Mouse (Mus musculus): ENCODE data around the gene Raet1e. TPM values are rescaled to one million over a fixed set of nuclear protein-coding genes. Genes with fewer than 3 reads are reported as not detected.
A peak's percentile ranks its signal among the peaks of the same experiment; 100 is the strongest.
"Not testable (repeated sequence)": the region's sequence is repeated elsewhere in the genome, so short reads cannot be mapped to it uniquely, and the experiment has no call there.

Gene Raet1e
- polyA plus RNA-seq, 1 experiment from 2014 or later, result 2.3 TPM

DNA sequence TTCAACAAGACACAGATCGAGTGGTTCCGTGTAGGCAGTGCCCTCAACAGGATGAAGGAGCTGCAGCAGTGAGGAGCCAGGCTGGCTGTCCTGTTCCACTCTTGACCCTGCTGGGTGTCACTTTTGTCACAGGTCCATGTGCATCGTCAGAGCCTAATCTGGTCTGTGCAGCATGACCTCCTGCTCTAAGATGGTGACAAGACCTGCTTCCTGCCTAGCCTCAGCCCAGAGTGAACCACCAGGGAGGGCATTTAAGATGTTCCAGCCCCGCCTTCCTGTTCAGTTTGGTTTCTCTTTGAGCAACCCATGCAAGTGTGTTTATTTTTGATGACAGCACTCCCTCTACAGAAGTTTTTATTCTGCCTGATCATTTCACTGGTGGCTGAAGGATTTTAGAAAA lies 187.4 kb downstream of the Raet1e start:
- ATAC-seq (replicated peaks; ENCODE audit: extremely low read depth, insufficient read depth, low FRiP score); H3K4me1 ChIP-seq (ENCODE audit: control insufficient read depth, insufficient read depth, low read length); H3K27me3 ChIP-seq (ENCODE audit: control insufficient read depth, insufficient read depth, low read length); H3K36me3 ChIP-seq (ENCODE audit: control insufficient read depth, insufficient read depth); H3K27ac ChIP-seq (ENCODE audit: low read length); H3K9ac ChIP-seq (ENCODE audit: low read length); H3K4me2 ChIP-seq (ENCODE audit: low read depth, low read length); H3K4me3 ChIP-seq (ENCODE audit: low read length); H3K9me3 ChIP-seq (replicated peaks; ENCODE audit: control insufficient read depth, low read length): not testable (repeated sequence)
- 62% methylated on average over 4 of the region's 4 CpGs for WGBS

DNA sequence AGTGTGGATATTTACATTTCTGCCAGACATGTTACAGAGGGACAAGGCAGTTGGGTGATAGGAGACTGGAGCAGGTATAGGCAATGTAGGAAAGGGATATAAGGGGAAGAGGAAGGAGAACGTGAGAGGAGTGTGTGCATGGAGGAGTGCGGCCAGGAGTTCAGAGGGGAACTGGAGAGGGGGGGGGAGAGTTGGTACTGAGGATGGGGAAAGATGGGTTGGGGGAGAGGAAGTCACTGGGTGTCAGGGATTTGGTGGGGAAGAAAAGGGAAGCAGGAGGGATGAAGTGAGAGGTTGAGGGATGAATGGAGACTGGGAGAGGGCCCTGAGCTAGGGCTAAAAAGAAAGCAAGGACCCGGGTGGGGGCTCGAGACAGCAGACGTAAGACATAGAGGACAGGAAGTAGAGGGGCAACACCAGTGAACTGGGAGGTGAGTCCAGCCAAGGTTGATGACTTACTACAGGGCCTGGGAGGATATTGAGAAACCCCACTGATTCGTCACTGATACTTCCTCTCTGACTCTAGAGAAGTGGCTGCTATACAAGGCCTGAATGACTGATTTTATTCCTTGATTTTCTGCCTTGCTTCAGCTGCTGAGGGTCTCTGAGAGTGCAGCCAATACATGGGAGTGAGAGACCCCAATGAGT lies 195.3 kb downstream of the Raet1e start:
- not testable (repeated sequence) for H3K27me3 ChIP-seq (ENCODE audit: control insufficient read depth, insufficient read depth, low read length); ATAC-seq (replicated peaks; ENCODE audit: extremely low read depth, insufficient read depth, low FRiP score); H3K4me3 ChIP-seq (ENCODE audit: low read length); H3K9me3 ChIP-seq (replicated peaks; ENCODE audit: control insufficient read depth, low read length); H3K4me2 ChIP-seq (ENCODE audit: low read depth, low read length); H3K9ac ChIP-seq (ENCODE audit: low read length); H3K4me1 ChIP-seq (ENCODE audit: control insufficient read depth, insufficient read depth, low read length); H3K27ac ChIP-seq (ENCODE audit: low read length); H3K36me3 ChIP-seq (ENCODE audit: control insufficient read depth, insufficient read depth)
- 69% methylated on average over 6 of the region's 6 CpGs for WGBS

DNA sequence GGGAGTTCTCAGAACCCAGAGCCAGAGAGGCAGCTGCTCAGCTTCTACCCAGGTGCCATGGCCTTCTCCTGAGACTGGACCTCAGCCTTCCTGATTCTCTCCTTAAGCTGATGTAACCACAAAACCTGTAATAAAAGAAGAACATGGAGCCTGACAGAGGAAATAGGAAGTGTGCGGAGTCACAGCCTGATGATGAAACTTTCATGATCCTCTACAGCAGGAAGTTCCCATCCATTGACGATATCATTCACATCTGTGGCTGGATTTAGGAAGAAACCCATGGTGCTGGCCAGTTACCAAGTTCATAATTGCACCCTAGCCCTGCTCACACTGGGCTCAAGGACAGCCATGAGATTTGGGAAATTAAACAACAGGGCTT lies 195.8 kb downstream of the Raet1e start:
- not testable (repeated sequence) for H3K27me3 ChIP-seq (ENCODE audit: control insufficient read depth, insufficient read depth, low read length); H3K4me1 ChIP-seq (ENCODE audit: control insufficient read depth, insufficient read depth, low read length); H3K27ac ChIP-seq (ENCODE audit: low read length); H3K9me3 ChIP-seq (replicated peaks; ENCODE audit: control insufficient read depth, low read length); H3K4me2 ChIP-seq (ENCODE audit: low read depth, low read length); H3K4me3 ChIP-seq (ENCODE audit: low read length); H3K36me3 ChIP-seq (ENCODE audit: control insufficient read depth, insufficient read depth); ATAC-seq (replicated peaks; ENCODE audit: extremely low read depth, insufficient read depth, low FRiP score); H3K9ac ChIP-seq (ENCODE audit: low read length)
- WGBS, result 74% methylated on average over 2 of the region's 2 CpGs

DNA sequence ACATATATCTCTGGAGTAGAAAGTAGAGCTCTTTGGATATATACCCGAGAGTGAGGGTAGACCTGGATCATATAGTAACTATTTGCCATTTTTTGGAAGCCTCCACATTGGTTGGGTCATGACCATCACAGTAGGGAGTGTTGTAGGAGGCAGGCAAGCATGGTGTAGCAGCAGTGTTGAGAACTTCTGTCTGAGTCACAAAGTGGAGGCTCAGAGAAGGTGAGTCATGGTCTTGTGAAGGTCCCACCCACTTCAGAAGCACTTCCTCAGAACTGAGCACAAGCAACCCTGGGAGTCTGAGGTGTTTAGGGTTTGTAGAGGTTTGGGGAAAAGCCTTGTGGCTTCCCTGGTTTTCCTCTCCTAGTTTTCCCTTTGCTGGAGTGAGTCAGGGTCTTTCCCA lies 199.0 kb downstream of the Raet1e start:
- H3K4me1 ChIP-seq (ENCODE audit: control insufficient read depth, insufficient read depth, low read length); H3K9ac ChIP-seq (ENCODE audit: low read length); H3K36me3 ChIP-seq (ENCODE audit: control insufficient read depth, insufficient read depth); H3K27ac ChIP-seq (ENCODE audit: low read length); H3K4me2 ChIP-seq (ENCODE audit: low read depth, low read length); H3K4me3 ChIP-seq (ENCODE audit: low read length); ATAC-seq (replicated peaks; ENCODE audit: extremely low read depth, insufficient read depth, low FRiP score); H3K9me3 ChIP-seq (replicated peaks; ENCODE audit: control insufficient read depth, low read length); H3K27me3 ChIP-seq (ENCODE audit: control insufficient read depth, insufficient read depth, low read length): not testable (repeated sequence)
- WGBS, result 69% methylated on average over 1 of the region's 1 CpGs

DNA sequence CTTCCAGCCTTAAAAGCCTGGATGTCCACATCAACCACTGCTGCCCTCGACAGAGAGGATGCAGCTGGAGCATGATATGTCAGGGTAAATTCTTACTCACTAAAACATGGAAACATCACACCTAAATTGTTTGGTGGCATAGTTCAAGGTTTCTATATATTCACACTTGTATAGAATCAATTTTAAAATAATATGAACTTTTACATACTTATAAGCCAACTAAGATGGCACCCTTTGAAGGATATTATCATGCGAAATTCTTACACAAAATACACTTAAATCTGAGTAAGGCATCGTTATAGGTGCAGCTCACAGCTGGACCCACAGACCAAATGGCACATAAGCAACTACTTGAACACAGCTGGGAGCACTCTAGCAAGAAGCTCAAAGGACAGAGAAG lies 201.9 kb downstream of the Raet1e start, which contains the start of gene Raet1d:
Gene Raet1d, plus strand, starts transcription at position 301 of the 400 bp plus-strand sequence.
- ATAC-seq (replicated peaks; ENCODE audit: extremely low read depth, insufficient read depth, low FRiP score); H3K4me2 ChIP-seq (ENCODE audit: low read depth, low read length); H3K27me3 ChIP-seq (ENCODE audit: control insufficient read depth, insufficient read depth, low read length); H3K4me1 ChIP-seq (ENCODE audit: control insufficient read depth, insufficient read depth, low read length); H3K27ac ChIP-seq (ENCODE audit: low read length); H3K9ac ChIP-seq (ENCODE audit: low read length); H3K4me3 ChIP-seq (ENCODE audit: low read length); H3K9me3 ChIP-seq (replicated peaks; ENCODE audit: control insufficient read depth, low read length); H3K36me3 ChIP-seq (ENCODE audit: control insufficient read depth, insufficient read depth): not testable (repeated sequence)
- 59% methylated on average over 3 of the region's 3 CpGs for WGBS

DNA sequence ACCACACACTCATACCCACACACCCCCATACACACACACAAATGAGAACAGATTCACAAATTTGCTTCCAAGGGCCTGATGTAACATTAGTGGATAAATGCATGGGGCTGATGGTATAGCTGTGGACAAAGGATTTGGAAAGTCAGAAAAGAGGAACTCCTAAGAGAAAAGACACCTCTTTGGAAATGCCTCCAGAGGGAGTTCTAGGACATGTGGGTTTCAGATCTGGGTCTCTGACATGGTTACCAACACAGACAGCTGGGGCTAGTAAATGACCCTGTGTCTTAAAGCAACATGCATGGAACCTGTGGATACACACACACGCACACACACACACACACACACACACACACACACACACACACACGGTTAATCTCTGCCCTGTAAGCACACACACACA lies 202.6 kb downstream of the Raet1e start:
- not testable (repeated sequence) for H3K27me3 ChIP-seq (ENCODE audit: control insufficient read depth, insufficient read depth, low read length); ATAC-seq (replicated peaks; ENCODE audit: extremely low read depth, insufficient read depth, low FRiP score); H3K4me3 ChIP-seq (ENCODE audit: low read length); H3K4me1 ChIP-seq (ENCODE audit: control insufficient read depth, insufficient read depth, low read length); H3K9ac ChIP-seq (ENCODE audit: low read length); H3K36me3 ChIP-seq (ENCODE audit: control insufficient read depth, insufficient read depth); H3K27ac ChIP-seq (ENCODE audit: low read length); H3K4me2 ChIP-seq (ENCODE audit: low read depth, low read length); H3K9me3 ChIP-seq (replicated peaks; ENCODE audit: control insufficient read depth, low read length)
- 42% methylated on average over 2 of the region's 2 CpGs for WGBS

DNA sequence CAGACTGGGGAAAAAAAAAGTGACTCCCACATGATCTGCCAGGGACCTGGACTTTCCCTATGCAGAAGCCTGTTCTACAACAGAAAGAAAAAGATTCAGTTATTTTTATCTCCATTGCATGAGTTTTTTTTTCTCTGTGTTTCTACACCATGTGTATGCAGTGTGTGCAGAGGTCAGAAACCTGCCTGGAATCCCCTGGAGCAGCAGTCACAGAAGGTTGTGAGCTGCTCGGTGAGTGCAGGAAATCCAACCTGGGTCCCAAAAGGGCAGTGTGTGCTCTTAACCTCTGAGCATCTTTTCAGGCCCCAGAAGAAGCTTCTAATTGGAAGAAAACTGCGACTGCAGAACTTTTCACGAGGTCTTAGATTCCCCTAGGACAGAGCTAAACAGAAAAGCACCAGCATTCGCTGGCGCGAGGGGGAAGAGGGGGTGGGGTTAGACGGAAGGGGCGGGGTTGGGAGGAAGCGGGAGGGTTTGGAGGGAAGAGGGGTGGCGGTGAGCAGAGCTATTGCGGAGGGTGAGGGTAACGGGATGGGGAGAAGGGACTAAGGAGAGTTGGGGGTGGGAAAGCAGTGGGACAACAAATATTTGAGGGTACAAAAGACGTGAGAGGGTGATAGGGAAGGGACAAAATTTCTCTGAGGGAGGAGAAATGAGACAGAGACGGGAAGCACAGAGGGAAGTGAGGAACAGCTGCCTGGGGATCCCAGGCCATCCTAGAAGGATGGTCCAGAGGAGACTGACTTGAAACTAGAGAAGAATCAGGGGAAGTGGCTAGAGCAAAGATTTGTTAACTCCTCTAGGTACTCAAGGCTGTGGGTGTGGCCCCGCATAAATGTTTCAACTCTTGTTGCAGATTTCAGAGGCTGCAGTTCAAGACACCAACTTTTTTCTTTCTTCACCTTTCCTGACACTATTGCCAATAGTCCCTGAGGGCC lies 203.3 kb downstream of the Raet1e start:
- not testable (repeated sequence) for H3K36me3 ChIP-seq (ENCODE audit: control insufficient read depth, insufficient read depth); H3K9me3 ChIP-seq (replicated peaks; ENCODE audit: control insufficient read depth, low read length); H3K9ac ChIP-seq (ENCODE audit: low read length); H3K27me3 ChIP-seq (ENCODE audit: control insufficient read depth, insufficient read depth, low read length); H3K4me1 ChIP-seq (ENCODE audit: control insufficient read depth, insufficient read depth, low read length); H3K27ac ChIP-seq (ENCODE audit: low read length)
- peak; percentile 60; the same call in 1 of the 2 replicates for ATAC-seq (replicated peaks; ENCODE audit: extremely low read depth, insufficient read depth, low FRiP score)
- WGBS, result under 1% methylated on average over 8 of the region's 15 CpGs
- Histone ChIP-seq H3K4me3 (ENCODE audit: low read length) (peak overlapping the region; percentile 33), H3K4me2 (ENCODE audit: low read depth, low read length) (peak overlapping the region; percentile 51)

DNA sequence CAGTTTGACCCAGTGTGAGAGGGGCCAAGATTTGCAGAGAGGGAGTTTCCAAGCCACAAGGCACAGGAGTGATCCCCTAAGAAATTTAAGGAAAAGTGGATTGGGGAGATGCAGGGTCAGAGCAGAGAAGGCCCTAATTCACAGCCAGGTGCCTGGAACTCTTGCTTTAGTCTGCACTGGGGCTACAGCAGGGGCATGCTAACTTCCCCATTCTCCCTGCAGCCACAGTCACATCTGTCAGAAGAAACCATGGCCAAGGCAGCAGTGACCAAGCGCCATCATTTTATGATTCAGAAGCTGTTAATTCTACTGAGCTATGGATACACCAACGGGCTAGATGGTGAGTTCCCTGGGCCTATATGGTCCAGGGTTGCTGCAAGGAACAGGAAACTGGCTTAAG lies 204.1 kb downstream of the Raet1e start:
- H3K4me3 ChIP-seq (ENCODE audit: low read length); H3K9ac ChIP-seq (ENCODE audit: low read length); ATAC-seq (replicated peaks; ENCODE audit: extremely low read depth, insufficient read depth, low FRiP score); H3K4me2 ChIP-seq (ENCODE audit: low read depth, low read length); H3K9me3 ChIP-seq (replicated peaks; ENCODE audit: control insufficient read depth, low read length); H3K36me3 ChIP-seq (ENCODE audit: control insufficient read depth, insufficient read depth); H3K4me1 ChIP-seq (ENCODE audit: control insufficient read depth, insufficient read depth, low read length); H3K27ac ChIP-seq (ENCODE audit: low read length); H3K27me3 ChIP-seq (ENCODE audit: control insufficient read depth, insufficient read depth, low read length): not testable (repeated sequence)
- 81% methylated on average over 2 of the region's 2 CpGs for WGBS

DNA sequence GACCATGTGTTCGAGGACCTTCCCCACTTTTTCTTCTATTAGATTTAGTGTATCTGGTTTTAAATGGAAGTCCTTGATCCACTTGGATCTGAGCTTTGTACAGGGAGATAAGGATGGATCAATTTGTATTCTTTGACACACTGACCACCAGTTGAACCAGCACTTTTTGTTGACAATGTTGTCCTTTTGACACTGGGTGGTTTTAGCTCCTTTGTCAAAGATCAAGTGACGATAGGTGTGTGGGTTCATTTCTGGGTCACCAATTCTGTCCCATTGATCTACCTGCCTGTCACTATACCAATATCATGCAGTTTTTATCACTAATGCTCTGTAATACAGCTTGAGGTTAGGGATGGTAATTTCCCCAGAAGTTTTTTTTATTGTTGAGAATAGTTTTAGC lies 206.5 kb downstream of the Raet1e start:
- ATAC-seq (replicated peaks; ENCODE audit: extremely low read depth, insufficient read depth, low FRiP score); H3K27ac ChIP-seq (ENCODE audit: low read length); H3K4me3 ChIP-seq (ENCODE audit: low read length); H3K9me3 ChIP-seq (replicated peaks; ENCODE audit: control insufficient read depth, low read length); H3K4me1 ChIP-seq (ENCODE audit: control insufficient read depth, insufficient read depth, low read length); H3K9ac ChIP-seq (ENCODE audit: low read length); H3K27me3 ChIP-seq (ENCODE audit: control insufficient read depth, insufficient read depth, low read length); H3K4me2 ChIP-seq (ENCODE audit: low read depth, low read length); H3K36me3 ChIP-seq (ENCODE audit: control insufficient read depth, insufficient read depth): not testable (repeated sequence)
- WGBS, result 73% methylated on average over 2 of the region's 2 CpGs
